Mouse (Mus musculus): ENCODE data around the gene Slc5a9.
"Not testable (repeated sequence)": the region's sequence is repeated elsewhere in the genome, so short reads cannot be mapped to it uniquely, and the experiment has no call there.

Slc5a9 gene

GRCm38 (mm10) chr4:111902775-111903174, at the start of gene Slc5a9:
Gene Slc5a9, minus strand, starts transcription at chr4:111902918.
- DNase-seq (ENCODE audit: low spot score), result no peak

- no peak for DNase-seq (ENCODE audit: low spot score)
These were observed 16.4 kb upstream of the Slc5a9 start, which contains the start of gene Skint8 for GRCm38 (mm10) chr4:111919092-111919491. Gene Skint8, plus strand, starts transcription at chr4:111919392.

- no peak for DNase-seq (ENCODE audit: low spot score)
These were observed 5.2 kb upstream of the Slc5a9 start for GRCm38 (mm10) chr4:111907926-111908325.

- DNase-seq (ENCODE audit: low spot score), result no peak
These were observed 1.2 kb downstream of the Slc5a9 start for GRCm38 (mm10) chr4:111901473-111901872.

- DNase-seq (ENCODE audit: low spot score), result not testable (repeated sequence)
These were observed 2.2 kb downstream of the Slc5a9 start for GRCm38 (mm10) chr4:111900491-111900890.

GRCm38 (mm10) chr4:111898566-111898965, 4.2 kb downstream of the Slc5a9 start:
- DNase-seq (ENCODE audit: low spot score), result no peak

GRCm38 (mm10) chr4:111897755-111898154, 5.0 kb downstream of the Slc5a9 start:
- no peak for DNase-seq (ENCODE audit: low spot score)

- no peak for DNase-seq (ENCODE audit: low spot score)
These were observed 10.6 kb downstream of the Slc5a9 start for GRCm38 (mm10) chr4:111892138-111892537.

GRCm38 (mm10) chr4:111886607-111887006, 16.1 kb downstream of the Slc5a9 start:
- DNase-seq (ENCODE audit: low spot score), result peak; percentile 82

- peak; percentile 81 for DNase-seq (ENCODE audit: low spot score)
These were observed 16.7 kb downstream of the Slc5a9 start for GRCm38 (mm10) chr4:111886018-111886417.

GRCm38 (mm10) chr4:111883543-111883942, 19.2 kb downstream of the Slc5a9 start:
- DNase-seq (ENCODE audit: low spot score), result no peak

- no peak for DNase-seq (ENCODE audit: low spot score)
These were observed 22.4 kb downstream of the Slc5a9 start for GRCm38 (mm10) chr4:111880112-111880875.

GRCm38 (mm10) chr4:111867743-111868401, 34.8 kb downstream of the Slc5a9 start:
- no peak for DNase-seq (ENCODE audit: low spot score)

GRCm38 (mm10) chr4:111866701-111867100, 36.0 kb downstream of the Slc5a9 start:
- DNase-seq (ENCODE audit: low spot score), result no peak

- no peak for DNase-seq (ENCODE audit: low spot score)
These were observed 50.1 kb downstream of the Slc5a9 start for GRCm38 (mm10) chr4:111852626-111853025.

GRCm38 (mm10) chr4:111838882-111839281, 63.8 kb downstream of the Slc5a9 start:
- no peak for DNase-seq (ENCODE audit: low spot score)
